Mouse (Mus musculus) inflammation-experienced regulatory T-cells, adult 16 weeks (primary cell): ENCODE data around the gene Tceanc2. TPM values are rescaled to one million over a fixed set of nuclear protein-coding genes. Genes with fewer than 3 reads are reported as not detected.

Source experiments
- polyA plus RNA-seq: library from polyadenylated mRNA; unstranded; fragments of 100-300 nt; shearing (Covaris generic); gene quantifications from one replicate; pipeline ENCODE4 v1.2.1, GENCODE M21; 2017

Tceanc2 gene
- 24.7 TPM for polyA plus RNA-seq

DNA sequence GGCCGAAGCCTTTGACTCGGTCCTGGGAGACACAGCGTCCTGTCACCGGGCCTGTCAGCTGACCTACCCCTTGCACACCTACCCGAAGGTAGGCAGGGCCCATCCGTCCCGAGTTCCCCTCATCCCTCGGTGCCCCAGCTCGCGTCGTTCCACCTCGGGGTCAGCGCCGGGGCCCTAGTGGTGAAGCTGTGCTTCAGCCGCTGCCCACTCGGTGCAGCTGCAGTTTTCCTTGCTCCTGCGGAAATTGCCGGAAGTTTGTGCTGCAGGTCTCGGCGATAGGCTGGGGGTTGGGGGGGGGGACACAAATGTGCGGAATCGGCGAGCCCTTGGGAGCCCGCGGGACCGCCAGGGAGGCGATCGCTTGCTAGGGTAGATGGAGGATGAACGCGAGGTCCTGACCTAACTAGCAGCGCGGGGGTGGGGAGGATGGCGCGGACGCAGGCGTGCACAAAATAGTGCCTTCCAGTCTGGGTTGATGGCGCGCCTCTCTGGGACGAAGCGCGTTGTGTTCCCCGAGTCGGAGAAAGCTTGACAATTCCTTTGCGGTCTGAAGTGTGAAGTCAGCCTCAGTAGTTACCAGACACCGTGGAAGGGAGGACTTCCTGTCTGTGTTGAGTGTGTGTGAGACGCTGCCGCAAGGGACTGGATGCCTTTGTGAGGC lies at the start of gene Tceanc2:
TSS of gene Tceanc2 (minus strand) at position 287 of the 661 bp plus-strand sequence.

DNA sequence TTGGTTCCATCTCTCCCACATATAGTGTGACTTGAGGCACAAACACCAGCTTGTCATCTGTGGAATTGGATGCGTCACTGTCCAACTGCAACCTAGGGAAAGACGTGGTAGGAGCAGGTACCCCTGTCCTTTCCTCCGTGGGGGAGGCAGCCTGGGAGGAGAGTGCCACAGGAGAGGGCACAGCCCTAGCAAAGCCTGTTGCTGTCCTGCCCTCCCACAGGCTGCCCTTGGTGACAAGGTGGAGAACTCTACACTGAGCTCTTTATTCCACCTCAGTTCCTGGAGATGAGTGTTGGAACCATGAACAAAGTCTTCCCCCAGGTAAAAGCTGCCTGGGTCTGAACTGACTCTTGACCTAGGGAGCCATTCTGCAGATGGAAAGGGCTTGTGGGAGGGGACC lies 30.0 kb upstream of the Tceanc2 start, which contains the start of gene Ldlrad1:
TSS of gene Ldlrad1 (plus strand) at position 301 of the 400 bp plus-strand sequence.

DNA sequence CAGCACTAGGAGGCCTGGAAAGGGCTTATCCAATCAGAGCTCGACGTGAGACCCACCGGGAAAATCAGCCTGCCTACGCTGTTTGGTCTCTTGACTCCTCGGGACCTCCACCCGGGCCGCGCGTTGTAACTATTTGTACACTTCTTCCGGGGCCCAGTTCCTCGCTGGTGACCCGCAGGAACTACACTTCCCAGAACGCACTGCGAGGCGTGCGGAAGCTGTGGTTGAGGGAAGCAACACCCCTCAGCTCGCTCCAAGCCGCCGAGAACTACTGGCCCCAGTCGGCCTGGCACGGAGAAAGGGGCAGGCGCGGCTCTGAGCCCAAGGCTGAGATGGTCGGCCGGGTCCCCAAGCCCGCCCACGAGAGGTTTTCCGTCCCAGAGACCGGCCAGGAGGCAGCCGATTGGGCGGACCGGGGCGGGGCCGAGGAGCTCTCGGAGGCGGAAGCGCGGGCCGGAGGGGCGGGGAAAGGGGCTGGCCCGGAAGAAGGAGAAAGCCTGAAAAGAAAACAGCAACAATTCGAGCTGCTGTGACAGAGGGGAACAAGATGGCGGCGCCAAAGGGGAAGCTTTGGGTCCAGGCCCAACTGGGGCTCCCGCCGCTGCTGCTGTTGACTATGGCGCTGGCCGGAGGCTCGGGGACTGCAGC lies 610 bp downstream of the Tceanc2 start, which contains the start of gene Tmem59:
TSS of gene Tmem59 (plus strand) at position 218 of the 648 bp plus-strand sequence.

DNA sequence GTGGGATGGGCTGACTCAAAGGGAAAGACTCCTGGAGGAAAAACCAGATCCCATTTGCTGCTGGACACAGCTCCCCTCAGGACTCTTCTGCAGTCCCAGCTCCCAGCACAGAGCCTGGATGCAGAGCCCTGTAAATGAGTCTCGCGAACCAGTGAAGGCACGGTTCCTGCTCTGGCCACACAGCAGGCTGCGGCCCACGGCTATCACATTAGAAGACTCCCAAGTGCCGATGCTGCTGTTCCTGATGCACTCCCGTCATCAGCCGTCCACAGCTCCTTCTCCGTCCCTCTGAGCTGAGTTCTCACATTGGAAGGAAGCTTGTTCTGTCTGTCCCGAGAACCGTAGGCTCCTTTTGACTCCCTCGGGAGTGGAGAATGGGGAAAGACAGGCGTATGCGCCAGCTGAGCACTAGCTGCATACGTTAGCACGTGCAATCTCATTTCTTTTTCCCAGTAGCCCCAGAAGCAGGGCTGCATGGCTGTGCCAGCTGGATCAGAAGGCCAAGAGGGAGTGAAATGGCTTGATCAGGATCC lies 82.0 kb downstream of the Tceanc2 start, which contains the start of gene Cdcp2:
TSS of gene Cdcp2 (plus strand) at position 51 of the 533 bp plus-strand sequence.

Other genes starting within 250 kb of the Tceanc2 start
- gene Mrpl37, start 112.2 kb downstream of the Tceanc2 start, polyA plus RNA-seq: 75.7 TPM
- 12.5 TPM for gene Cyb5rl, start 112.1 kb downstream of the Tceanc2 start, polyA plus RNA-seq
- not detected for gene Cdcp2, start 82.2 kb downstream of the Tceanc2 start, polyA plus RNA-seq
- 496 TPM for gene Tmem59, start 717 bp downstream of the Tceanc2 start, polyA plus RNA-seq
- gene Ldlrad1, start 30.1 kb upstream of the Tceanc2 start, polyA plus RNA-seq: 0.27 TPM
- 27.6 TPM for gene Lrrc42, start 74.4 kb upstream of the Tceanc2 start, polyA plus RNA-seq
- 22.3 TPM for gene Hspb11, start 74.5 kb upstream of the Tceanc2 start, polyA plus RNA-seq
- gene Dio1, start 128.1 kb upstream of the Tceanc2 start, polyA plus RNA-seq: not detected
- gene Yipf1, start 135.2 kb upstream of the Tceanc2 start, polyA plus RNA-seq: 112 TPM
- gene Ndc1, start 188.7 kb upstream of the Tceanc2 start, polyA plus RNA-seq: 10.6 TPM